Comparison of ENCODE assay signal across 24 mouse cellular contexts in the genomic region with DNA sequence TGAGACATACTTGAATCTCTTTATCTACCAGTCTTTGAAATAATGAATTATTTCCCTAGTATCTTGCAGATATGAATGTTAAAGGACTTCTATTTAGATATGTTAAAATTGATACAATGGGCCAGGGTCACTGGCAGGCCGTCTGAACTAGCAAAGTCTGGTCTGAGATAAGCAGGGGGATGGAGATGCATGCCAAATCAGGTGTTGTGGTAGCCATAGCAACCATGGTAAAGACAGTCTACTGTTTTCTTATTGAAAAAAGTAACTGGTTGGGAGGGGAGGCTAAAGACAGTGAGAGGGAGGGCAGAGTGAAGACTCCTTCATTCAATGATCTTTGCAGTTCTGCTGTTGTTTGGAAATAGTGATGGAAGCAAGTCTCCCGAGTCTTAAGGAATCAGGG. TPM values are rescaled to one million over a fixed set of nuclear protein-coding genes. Genes with fewer than 3 reads are reported as not detected.
A peak's percentile ranks its signal among the peaks of the same experiment; 100 is the strongest.
DNase-seq lines count a peak whose midpoint lies in the region; ATAC-seq and TF ChIP-seq lines count a peak whose summit lies in the region.
"Had no signal": no experiment of that assay in that cellular context is flagged by ENCODE, and none has a peak within 500 bp of the region (broad histone marks: within the 10 kb centered on the region; RNA-seq: fewer than 3 reads in every experiment).

No protein-coding gene starts in this region.

- no peak overlapping the region for H3K27ac ChIP-seq in heart, embryonic 12.5 days (ENCODE audit: poor library complexity, severe bottlenecking)
- H3K27ac ChIP-seq in midbrain, embryonic 11.5 days (ENCODE audit: low read depth, low read length) = no peak overlapping the region
- no peak overlapping the region for H3K27ac ChIP-seq in midbrain, postnatal 0 days (ENCODE audit: low read depth, low read length)
- no peak overlapping the region for H3K27ac ChIP-seq in neural tube, embryonic 12.5 days
- H3K27ac ChIP-seq in neural tube, embryonic 15.5 days (replicated peaks) = no peak overlapping the region
- H3K27ac ChIP-seq in forebrain, embryonic 15.5 days (replicated peaks) = no peak overlapping the region
- H3K27ac ChIP-seq: embryonic facial prominence, embryonic 13.5 days; forebrain, embryonic 12.5 days; gastrocnemius, adult 2 months; hindbrain, embryonic 14.5 days had no signal

- H3K36me3 ChIP-seq in heart, embryonic 12.5 days = no peaks in the 10 kb centered on the region
- no peaks in the 10 kb centered on the region for H3K36me3 ChIP-seq in midbrain, embryonic 11.5 days (ENCODE audit: control insufficient read depth, insufficient read depth, low read length)
- no peaks in the 10 kb centered on the region for H3K36me3 ChIP-seq in midbrain, postnatal 0 days (ENCODE audit: insufficient read depth, low read length)
- no peaks in the 10 kb centered on the region for H3K36me3 ChIP-seq in neural tube, embryonic 12.5 days
- H3K36me3 ChIP-seq in neural tube, embryonic 15.5 days = no peaks in the 10 kb centered on the region
- no peaks in the 10 kb centered on the region for H3K36me3 ChIP-seq in forebrain, embryonic 15.5 days
- H3K36me3 ChIP-seq: embryonic facial prominence, embryonic 13.5 days; forebrain, embryonic 12.5 days had no signal

- no peak for TF ChIP-seq CTCF in midbrain, postnatal 0 days (IDR thresholded peaks at IDR 0.05)

- H3K4me2 ChIP-seq in heart, embryonic 12.5 days = no peak overlapping the region
- no peak overlapping the region for H3K4me2 ChIP-seq in midbrain, embryonic 11.5 days
- H3K4me2 ChIP-seq in midbrain, postnatal 0 days (ENCODE audit: low read depth, low read length, poor library complexity, severe bottlenecking) = no peak overlapping the region
- no peak overlapping the region for H3K4me2 ChIP-seq in neural tube, embryonic 12.5 days (replicated peaks)
- no peak overlapping the region for H3K4me2 ChIP-seq in neural tube, embryonic 15.5 days
- no peak overlapping the region for H3K4me2 ChIP-seq in forebrain, embryonic 15.5 days (replicated peaks)
- H3K4me2 ChIP-seq: embryonic facial prominence, embryonic 13.5 days; forebrain, embryonic 12.5 days; hindbrain, embryonic 14.5 days had no signal

- no peaks in the 10 kb centered on the region for H3K9me3 ChIP-seq in heart, embryonic 12.5 days (replicated peaks)
- H3K9me3 ChIP-seq in midbrain, embryonic 11.5 days (ENCODE audit: control insufficient read depth, low read length) = no peaks in the 10 kb centered on the region
- H3K9me3 ChIP-seq in midbrain, postnatal 0 days (ENCODE audit: low read length) = no peaks in the 10 kb centered on the region
- no peaks in the 10 kb centered on the region for H3K9me3 ChIP-seq in neural tube, embryonic 12.5 days
- no peaks in the 10 kb centered on the region for H3K9me3 ChIP-seq in neural tube, embryonic 15.5 days (replicated peaks)
- H3K9me3 ChIP-seq in forebrain, embryonic 15.5 days = no peaks in the 10 kb centered on the region
- H3K9me3 ChIP-seq: embryonic facial prominence, embryonic 13.5 days; forebrain, embryonic 12.5 days had no signal

- 55% methylated on average over 2 of the region's 2 CpGs for WGBS in heart, embryonic 12.5 days
- 47% methylated on average over 2 of the region's 2 CpGs for whole genome bisulfite sequencing in midbrain, embryonic 11.5 days
- WGBS in midbrain, postnatal 0 days = 22% methylated on average over 2 of the region's 2 CpGs
- 25% methylated on average over 2 of the region's 2 CpGs for WGBS in neural tube, embryonic 12.5 days
- WGBS in neural tube, embryonic 15.5 days = 20% methylated on average over 2 of the region's 2 CpGs
- 33% methylated on average over 2 of the region's 2 CpGs for WGBS in forebrain, embryonic 15.5 days

- no peak overlapping the region for H3K4me3 ChIP-seq in heart, embryonic 12.5 days
- no peak overlapping the region for H3K4me3 ChIP-seq in midbrain, embryonic 11.5 days (ENCODE audit: low read depth, low read length)
- H3K4me3 ChIP-seq in midbrain, postnatal 0 days (ENCODE audit: low read depth, low read length) = no peak overlapping the region
- no peak overlapping the region for H3K4me3 ChIP-seq in neural tube, embryonic 12.5 days
- no peak overlapping the region for H3K4me3 ChIP-seq in neural tube, embryonic 15.5 days (replicated peaks)
- H3K4me3 ChIP-seq in forebrain, embryonic 15.5 days = no peak overlapping the region
- H3K4me3 ChIP-seq: embryonic facial prominence, embryonic 13.5 days; forebrain, embryonic 12.5 days; gastrocnemius, adult 2 months had no signal

- H3K27me3 ChIP-seq in heart, embryonic 12.5 days (replicated peaks) = no peaks in the 10 kb centered on the region
- no peaks in the 10 kb centered on the region for H3K27me3 ChIP-seq in midbrain, embryonic 11.5 days (ENCODE audit: control insufficient read depth, insufficient read depth, low read length)
- no peaks in the 10 kb centered on the region for H3K27me3 ChIP-seq in midbrain, postnatal 0 days (ENCODE audit: insufficient read depth, low read length)
- H3K27me3 ChIP-seq in neural tube, embryonic 12.5 days (replicated peaks) = no peaks in the 10 kb centered on the region
- H3K27me3 ChIP-seq in neural tube, embryonic 15.5 days (replicated peaks) = no peaks in the 10 kb centered on the region
- H3K27me3 ChIP-seq in forebrain, embryonic 15.5 days = no peaks in the 10 kb centered on the region
- H3K27me3 ChIP-seq: embryonic facial prominence, embryonic 13.5 days; forebrain, embryonic 12.5 days had no signal

- no peak for ATAC-seq in heart, embryonic 12.5 days (ENCODE audit: insufficient number of reproducible peaks, low FRiP score)
- ATAC-seq in midbrain, embryonic 11.5 days (ENCODE audit: low FRiP score) = peak; percentile 46; the same call in 1 of the 2 replicates
- ATAC-seq in midbrain, postnatal 0 days (ENCODE audit: low FRiP score) = no peak
- peak; percentile 50; the same call in 1 of the 2 replicates for ATAC-seq in neural tube, embryonic 12.5 days (ENCODE audit: low FRiP score, low read depth)
- ATAC-seq in neural tube, embryonic 15.5 days (ENCODE audit: low FRiP score) = no peak
- no peak for ATAC-seq in forebrain, embryonic 15.5 days (replicated peaks)
- ATAC-seq: inflammation-experienced regulatory T-cells, adult 6 months had no signal

- H3K9ac ChIP-seq in heart, embryonic 12.5 days = no peak overlapping the region
- no peak overlapping the region for H3K9ac ChIP-seq in midbrain, embryonic 11.5 days (ENCODE audit: low read length)
- H3K9ac ChIP-seq in midbrain, postnatal 0 days (replicated peaks; ENCODE audit: low read length, poor library complexity, severe bottlenecking) = no peak overlapping the region
- H3K9ac ChIP-seq in neural tube, embryonic 12.5 days = no peak overlapping the region
- no peak overlapping the region for H3K9ac ChIP-seq in neural tube, embryonic 15.5 days (replicated peaks)
- no peak overlapping the region for H3K9ac ChIP-seq in forebrain, embryonic 15.5 days (replicated peaks)
- H3K9ac ChIP-seq: embryonic facial prominence, embryonic 13.5 days; forebrain, embryonic 12.5 days; hindbrain, embryonic 14.5 days had no signal

- H3K4me1 ChIP-seq in heart, embryonic 12.5 days (replicated peaks) = peaks cover 8% of the 10 kb centered on the region; the same call in 1 of the 2 replicates
- no peaks in the 10 kb centered on the region; the same call in none of the 2 replicates for H3K4me1 ChIP-seq in midbrain, embryonic 11.5 days (ENCODE audit: control insufficient read depth, insufficient read depth, low read length)
- H3K4me1 ChIP-seq in midbrain, postnatal 0 days (ENCODE audit: insufficient read depth, low read length) = no peaks in the 10 kb centered on the region
- no peaks in the 10 kb centered on the region for H3K4me1 ChIP-seq in neural tube, embryonic 12.5 days
- H3K4me1 ChIP-seq in neural tube, embryonic 15.5 days = no peaks in the 10 kb centered on the region
- no peaks in the 10 kb centered on the region for H3K4me1 ChIP-seq in forebrain, embryonic 15.5 days
- H3K4me1 ChIP-seq: embryonic facial prominence, embryonic 13.5 days had no signal

- peak; percentile 31 for DNase-seq in heart, adult 11 months
- DNase-seq in midbrain, embryonic 11.5 days (ENCODE audit: low spot score, missing footprints) = no peak
- no peak for DNase-seq in midbrain, postnatal 0 days (ENCODE audit: low spot score)
- no peak for DNase-seq in right cerebral cortex, adult 18-20 months
- DNase-seq: adrenal gland, postnatal 10 days; cerebellum, adult 18-20 months; cerebellum, adult 9-11 months; cerebellum, postnatal 36 days; gastrocnemius, adult 2 months; gastrocnemius, postnatal 25 days; heart, postnatal 10 days; heart, postnatal 4 days had no signal

RNA-seq across cellular contexts. Expression of a gene that starts 26.2 kb away (rescaled TPM):
- polyA plus RNA-seq in heart, embryonic 12.5 days (2016; fragmentation: Nextera tagmentation; extraction: Ambion mirVana) = not detected in 2 replicates
- not detected in 2 replicates for polyA plus RNA-seq in midbrain, embryonic 11.5 days (2014; fragmentation: Nextera tagmentation; extraction: Ambion mirVana)
- not detected in 2 replicates for total RNA-seq in midbrain, postnatal 0 days (2014; rRNA removed)
- polyA plus RNA-seq in midbrain, postnatal 0 days (2015; fragmentation: Nextera tagmentation; extraction: Ambion mirVana) = not detected in 2 replicates
- polyA plus RNA-seq in neural tube, embryonic 12.5 days (2016; fragmentation: Nextera tagmentation; extraction: Ambion mirVana) = not detected in 2 replicates
- not detected in 2 replicates for polyA plus RNA-seq in neural tube, embryonic 15.5 days (2015; fragmentation: Nextera tagmentation; extraction: Ambion mirVana)
- not detected in 2 replicates for polyA plus RNA-seq in forebrain, embryonic 15.5 days (2015; fragmentation: Nextera tagmentation; extraction: Ambion mirVana)
- total RNA-seq: adrenal gland, postnatal 10 days; gastrocnemius, adult 2 months; gastrocnemius, postnatal 25 days; granulocyte monocyte progenitor cell, adult 5-6 weeks; heart, postnatal 10 days; heart, postnatal 4 days; MEL had no signal
- polyA plus RNA-seq: C2C12; embryonic facial prominence, embryonic 13.5 days; forebrain, embryonic 12.5 days; heart, embryonic 14.5 days; hindbrain, embryonic 14.5 days; inflammation-experienced regulatory T-cells, adult 6 months had no signal

RNA-seq across cellular contexts. Expression of a gene that starts 32.0 kb away (rescaled TPM):
- 54.1 and 58.0 TPM in 2 replicates for polyA plus RNA-seq in heart, embryonic 12.5 days (2016; fragmentation: Nextera tagmentation; extraction: Ambion mirVana)
- 63.1 and 70.5 TPM in 2 replicates for polyA plus RNA-seq in midbrain, embryonic 11.5 days (2014; fragmentation: Nextera tagmentation; extraction: Ambion mirVana)
- total RNA-seq in midbrain, postnatal 0 days (2014; rRNA removed) = 78.8 and 85.8 TPM in 2 replicates
- 16.6 and 20.1 TPM in 2 replicates for polyA plus RNA-seq in midbrain, postnatal 0 days (2015; fragmentation: Nextera tagmentation; extraction: Ambion mirVana)
- polyA plus RNA-seq in neural tube, embryonic 12.5 days (2016; fragmentation: Nextera tagmentation; extraction: Ambion mirVana) = 76.4 and 82.5 TPM in 2 replicates
- 41.1 and 46.6 TPM in 2 replicates for polyA plus RNA-seq in neural tube, embryonic 15.5 days (2015; fragmentation: Nextera tagmentation; extraction: Ambion mirVana)
- 54.6 and 57.0 TPM in 2 replicates for polyA plus RNA-seq in forebrain, embryonic 15.5 days (2015; fragmentation: Nextera tagmentation; extraction: Ambion mirVana)

Comparison
In these comparisons a context has a peak if more than half of its experiments do, and no peak if none do; other contexts are left out.
1. ATAC-seq: peak in midbrain, embryonic 11.5 days (single experiment) and neural tube, embryonic 12.5 days (single experiment); none in heart, embryonic 12.5 days (single experiment), midbrain, postnatal 0 days (single experiment), neural tube, embryonic 15.5 days (single experiment) and forebrain, embryonic 15.5 days (single experiment).